Mouse (Mus musculus) lung, postnatal 0 days (tissue): ENCODE data around the gene Il18r1.

Source experiments
- CTCF ChIP-seq: IDR thresholded peaks from 2 replicates; pipeline ENCODE4 v1.5.1; 2016; ENCODE audit warnings: antibody characterized with exemption, mild to moderate bottlenecking
- EP300 ChIP-seq: IDR thresholded peaks from 2 replicates; pipeline ENCODE4 v1.6.1; 2016; ENCODE audit warnings: antibody characterized with exemption, mild to moderate bottlenecking, control low read depth

GRCm38 (mm10) chr1:40479505-40479923 is 14.2 kb downstream of the Il18r1 start:
- TF ChIP-seq CTCF (no peak), EP300 (no peak)
